Mouse (Mus musculus): ENCODE measurements around the gene Gdpd3. TPM values are rescaled to one million over a fixed set of nuclear protein-coding genes. Genes with fewer than 3 reads are reported as not detected.
A peak's percentile ranks its signal among the peaks of the same experiment; 100 is the strongest.
"Not testable (repeated sequence)": the region's sequence is repeated elsewhere in the genome, so short reads cannot be mapped to it uniquely, and the experiment has no call there.

The Gdpd3 gene
- polyA plus RNA-seq (2012; rRNA removed): 32.7 and 34.4 TPM in 2 replicates

DNA sequence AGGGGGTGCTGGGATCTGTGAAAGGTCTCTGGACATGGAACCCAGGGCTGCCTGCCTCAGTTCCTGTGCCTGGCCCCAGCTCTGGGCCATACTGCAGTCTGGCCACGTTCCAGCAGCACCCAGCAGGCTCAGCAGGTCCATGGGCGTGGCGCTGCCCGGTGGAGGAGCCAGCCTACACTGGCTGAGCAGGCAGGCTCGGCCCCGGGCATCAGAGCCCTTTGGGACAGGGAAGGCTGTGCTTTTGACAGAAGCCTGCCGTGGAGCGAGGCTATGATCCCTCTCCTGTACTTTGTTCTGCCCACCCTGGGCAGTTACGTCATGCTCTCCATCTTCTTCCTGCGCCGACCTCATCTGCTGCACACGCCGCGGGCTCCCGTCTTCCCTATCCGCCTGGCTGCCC lies at the start of gene Gdpd3:
Gene Gdpd3 (plus strand): TSS at position 134 of the 400 bp plus-strand sequence.
- DNase-seq (ENCODE audit: low read depth, low spot score): no peak
- 61% methylated on average over 16 of the region's 16 CpGs for WGBS

DNA sequence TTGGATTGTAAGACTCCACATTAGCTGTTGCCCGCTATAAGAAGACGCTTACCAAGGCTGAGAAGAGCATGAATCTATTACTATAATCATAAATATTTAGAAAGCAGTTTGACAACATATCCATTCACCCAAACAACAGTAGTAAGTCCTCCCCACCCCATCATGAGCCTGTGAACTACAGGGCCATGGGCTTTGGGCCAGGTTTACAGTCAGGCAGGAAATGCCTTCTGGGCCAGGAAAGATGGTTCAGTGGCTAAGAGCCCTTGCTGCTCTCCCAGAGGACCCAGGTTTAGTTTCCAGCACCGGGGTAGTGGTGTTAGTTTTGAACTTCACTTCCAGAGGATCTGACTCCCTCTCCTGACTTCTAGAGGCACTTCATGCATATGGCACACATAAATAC lies 48.6 kb upstream of the Gdpd3 start:
- 70% methylated on average over 3 of the region's 3 CpGs for WGBS
- no peak for DNase-seq (ENCODE audit: low read depth, low spot score)

DNA sequence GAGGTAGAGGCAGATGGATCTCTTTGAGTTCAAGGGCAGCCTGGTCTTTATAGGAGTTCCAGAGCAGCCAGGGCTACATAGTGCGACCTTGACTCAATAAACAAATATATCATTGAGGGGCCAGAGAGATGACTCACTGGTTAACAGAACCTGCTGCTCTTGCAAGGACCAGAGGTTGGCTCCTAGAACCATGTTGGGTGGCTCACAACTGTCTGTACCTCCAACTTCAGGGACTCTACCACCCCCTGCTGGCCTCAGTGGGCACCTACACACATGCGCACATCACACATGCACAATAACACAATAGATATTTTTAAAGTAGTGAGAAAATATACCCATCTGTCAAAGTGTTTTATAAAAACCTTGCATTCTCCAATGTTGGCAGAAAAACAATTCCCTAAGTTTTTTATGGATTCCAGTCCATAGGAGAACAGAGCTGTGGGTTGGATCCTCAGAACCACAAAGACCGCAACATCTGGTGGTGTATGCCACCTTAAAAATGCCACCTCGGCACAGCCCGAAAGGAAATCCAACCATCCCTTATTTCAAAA lies 47.3 kb upstream of the Gdpd3 start:
- WGBS: 90% methylated on average over 5 of the region's 5 CpGs
- no peak for DNase-seq (ENCODE audit: low read depth, low spot score)

DNA sequence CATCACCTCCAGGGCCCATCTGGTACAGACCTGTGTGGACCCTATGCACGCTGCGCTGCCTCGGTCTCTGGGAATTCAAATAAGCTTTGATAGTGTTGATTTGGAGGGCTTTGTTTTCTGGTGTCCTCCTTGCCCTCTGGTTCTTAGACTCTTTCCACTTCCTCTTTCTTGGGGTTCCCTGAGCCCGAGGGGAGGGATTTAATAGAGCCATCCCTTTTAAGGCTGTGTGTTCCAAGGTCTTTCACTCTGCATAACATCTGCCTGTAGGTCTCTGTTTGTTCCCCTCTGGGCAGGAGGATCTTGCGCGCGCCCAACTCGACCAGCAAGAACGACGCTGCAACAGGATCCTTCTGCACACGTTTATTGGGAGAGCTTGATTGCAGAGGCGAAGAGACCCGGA lies 44.5 kb upstream of the Gdpd3 start:
- DNase-seq (ENCODE audit: low read depth, low spot score): no peak
- 86% methylated on average over 13 of the region's 13 CpGs for WGBS

DNA sequence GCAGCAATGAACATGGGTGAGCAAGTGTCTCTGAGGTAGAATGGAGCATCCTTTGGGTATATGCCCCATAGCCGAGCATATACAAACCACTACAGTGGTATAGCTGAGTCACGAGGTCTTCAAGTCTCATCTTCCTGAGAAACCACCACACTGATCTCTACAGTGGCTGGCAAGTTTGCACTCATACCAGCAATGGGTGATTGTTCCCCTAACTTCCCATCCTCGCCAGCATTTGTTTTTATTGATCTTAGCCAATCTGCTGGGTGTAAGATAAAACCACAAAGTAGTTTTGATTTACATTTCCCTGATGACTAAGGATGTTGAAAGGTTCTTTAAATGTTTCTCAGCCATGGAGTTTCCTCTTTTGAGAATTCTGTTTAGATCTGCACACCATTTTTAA lies 41.1 kb upstream of the Gdpd3 start:
- DNase-seq (ENCODE audit: low read depth, low spot score): no peak
- WGBS: 65% methylated on average over 3 of the region's 3 CpGs

DNA sequence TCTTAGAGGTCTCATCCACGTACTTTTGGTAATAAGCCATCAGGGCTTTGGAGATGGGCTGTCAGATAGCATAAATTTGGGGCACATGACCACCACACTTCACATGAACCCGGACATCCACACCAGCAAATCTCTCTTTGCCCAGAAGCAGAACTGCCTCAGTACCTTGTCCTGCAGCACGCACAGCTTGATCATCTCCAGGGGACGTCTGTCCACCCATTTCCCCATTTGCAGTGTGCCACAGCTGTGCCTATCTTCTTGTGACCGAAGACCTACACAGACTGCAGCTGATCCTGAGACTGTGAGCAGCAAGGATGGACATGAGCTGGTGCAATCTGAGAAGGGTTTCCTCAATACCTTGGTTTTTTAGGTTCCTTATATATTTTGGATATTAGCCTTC lies 40.5 kb upstream of the Gdpd3 start:
- DNase-seq (ENCODE audit: low read depth, low spot score): no peak
- WGBS: 69% methylated on average over 5 of the region's 5 CpGs

DNA sequence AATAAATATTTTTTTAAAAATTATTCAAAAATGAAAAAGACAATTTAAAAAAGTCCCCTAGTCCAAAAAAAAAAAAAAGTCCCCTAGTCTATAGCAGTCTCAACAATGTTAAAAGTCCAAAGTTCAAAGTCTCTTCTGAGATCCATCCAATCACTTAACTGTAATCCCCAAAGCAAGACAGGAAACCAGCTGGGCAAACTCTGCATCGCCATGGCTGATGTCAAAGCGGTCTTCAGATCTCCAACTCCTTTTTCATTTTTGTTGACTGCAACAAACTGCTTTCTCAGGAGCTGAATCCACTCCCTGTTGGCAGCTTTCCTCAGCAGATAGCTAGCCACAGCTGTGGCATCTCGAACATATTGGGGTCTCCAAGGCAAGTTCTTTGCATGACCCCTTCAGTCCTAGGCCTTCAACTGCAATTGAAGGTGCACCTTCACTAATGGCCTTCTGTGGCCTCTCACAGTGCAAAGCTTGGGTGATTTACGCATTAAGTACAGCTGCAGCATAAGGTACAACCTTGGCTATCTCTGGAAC lies 35.8 kb upstream of the Gdpd3 start:
- DNase-seq (ENCODE audit: low read depth, low spot score): not testable (repeated sequence)
- 53% methylated on average over 4 of the region's 4 CpGs for WGBS

DNA sequence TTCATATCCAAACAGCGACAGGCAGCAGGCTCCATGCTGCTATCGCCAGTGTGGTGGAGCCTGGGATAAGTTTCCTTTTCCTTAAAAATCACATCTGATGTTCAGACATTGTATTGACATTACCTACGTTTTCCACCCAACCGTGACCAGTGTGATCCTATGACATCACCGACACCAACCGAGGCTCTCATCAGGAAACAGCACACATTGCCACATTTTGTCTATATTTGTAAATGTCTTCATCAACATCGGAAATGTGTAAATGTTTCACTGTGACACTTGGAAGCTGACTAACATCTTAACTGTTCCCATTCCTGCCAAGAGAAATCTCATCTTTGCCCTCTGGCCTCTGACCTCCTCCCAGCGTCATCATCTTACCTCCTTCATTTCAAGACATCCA lies 30.0 kb upstream of the Gdpd3 start:
- WGBS: 71% methylated on average over 8 of the region's 8 CpGs
- no peak for DNase-seq (ENCODE audit: low read depth, low spot score)

DNA sequence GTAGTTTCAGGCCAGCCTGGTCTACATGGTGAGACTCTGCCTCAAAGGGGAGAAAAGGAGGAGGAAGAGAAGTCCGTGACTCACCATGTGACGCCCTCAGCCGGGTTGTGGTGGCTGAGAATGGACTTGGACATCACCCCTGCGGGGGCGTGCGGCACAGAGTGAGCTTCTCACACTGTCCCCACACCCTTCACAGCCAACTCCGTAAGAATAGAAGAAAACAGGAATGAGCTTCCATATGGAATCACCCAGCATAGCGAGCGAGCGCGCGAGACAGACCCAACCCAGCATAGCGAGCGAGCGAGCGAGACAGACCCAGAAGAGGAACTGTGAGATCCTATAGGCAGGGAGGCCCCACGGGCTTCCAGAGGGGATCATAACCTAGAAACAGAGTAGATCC lies 26.6 kb upstream of the Gdpd3 start:
- 83% methylated on average over 17 of the region's 17 CpGs for WGBS
- no peak for DNase-seq (ENCODE audit: low read depth, low spot score)

DNA sequence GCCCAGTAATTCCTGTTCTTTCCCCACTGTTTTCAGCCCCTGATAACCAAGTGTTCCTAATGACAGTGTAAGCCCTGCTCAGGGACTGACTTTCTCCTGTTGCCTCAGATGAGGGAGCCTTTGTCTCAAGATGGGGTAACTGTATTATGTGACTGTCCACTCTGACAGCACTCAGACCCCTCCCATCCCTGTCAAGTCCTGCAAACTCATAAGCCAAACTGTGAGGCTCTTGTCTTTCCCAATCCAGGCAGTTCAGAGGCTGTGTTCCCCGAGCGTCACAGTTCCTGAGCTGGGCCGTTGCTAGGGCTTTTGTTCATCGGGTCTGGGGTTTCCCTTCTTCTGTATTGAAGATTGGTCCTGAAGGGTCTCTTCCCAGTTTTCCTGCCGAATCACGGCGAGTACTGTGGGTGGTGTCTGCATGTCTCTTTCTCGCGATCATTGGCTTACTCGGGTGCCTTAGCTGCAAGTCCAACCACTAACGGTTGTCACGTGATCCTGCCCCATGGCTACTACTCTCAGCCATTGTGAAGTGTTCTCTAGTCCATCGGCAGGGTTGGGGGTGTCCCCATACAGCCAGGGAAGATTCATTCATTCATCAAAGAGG lies 25.9 kb upstream of the Gdpd3 start:
- WGBS: 82% methylated on average over 13 of the region's 13 CpGs
- DNase-seq (ENCODE audit: low read depth, low spot score): no peak

DNA sequence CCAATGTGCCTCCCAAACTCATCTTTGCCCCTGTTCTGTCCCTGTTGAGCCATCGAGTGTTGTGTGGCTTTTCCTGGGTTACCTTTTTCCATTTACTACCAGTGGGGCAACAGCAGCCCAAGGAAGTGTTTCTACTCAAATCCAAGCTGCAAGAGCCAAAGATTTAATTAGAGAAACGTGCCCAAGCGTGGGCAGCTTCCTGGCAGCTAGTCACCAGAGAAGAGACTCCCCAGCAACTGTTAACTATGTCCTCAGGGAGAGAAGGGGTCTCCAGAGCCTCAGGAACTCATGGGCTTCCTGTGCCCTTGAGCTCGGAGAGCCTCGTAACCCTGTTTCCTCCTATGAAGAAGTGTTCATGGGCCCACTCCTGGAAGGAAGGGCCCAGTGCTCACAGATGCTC lies 25.2 kb upstream of the Gdpd3 start:
- WGBS: 73% methylated on average over 5 of the region's 5 CpGs
- no peak for DNase-seq (ENCODE audit: low read depth, low spot score)

DNA sequence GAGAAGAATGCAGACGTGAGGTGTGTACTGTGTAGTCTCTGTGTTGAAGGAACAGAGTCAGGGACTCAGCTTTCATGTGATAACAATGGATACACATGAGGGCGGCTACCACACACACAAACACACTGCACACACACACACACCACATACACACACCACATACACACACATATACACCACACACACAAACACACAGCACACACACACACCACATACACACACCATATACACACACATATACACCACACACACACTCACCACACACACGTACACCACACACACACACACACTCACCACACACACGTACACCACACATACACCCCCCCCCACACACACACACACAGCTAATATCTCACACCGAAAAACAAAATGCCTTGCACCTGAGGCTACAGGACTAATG lies 24.7 kb upstream of the Gdpd3 start:
- DNase-seq (ENCODE audit: low read depth, low spot score): no peak
- WGBS: 87% methylated on average over 5 of the region's 5 CpGs

DNA sequence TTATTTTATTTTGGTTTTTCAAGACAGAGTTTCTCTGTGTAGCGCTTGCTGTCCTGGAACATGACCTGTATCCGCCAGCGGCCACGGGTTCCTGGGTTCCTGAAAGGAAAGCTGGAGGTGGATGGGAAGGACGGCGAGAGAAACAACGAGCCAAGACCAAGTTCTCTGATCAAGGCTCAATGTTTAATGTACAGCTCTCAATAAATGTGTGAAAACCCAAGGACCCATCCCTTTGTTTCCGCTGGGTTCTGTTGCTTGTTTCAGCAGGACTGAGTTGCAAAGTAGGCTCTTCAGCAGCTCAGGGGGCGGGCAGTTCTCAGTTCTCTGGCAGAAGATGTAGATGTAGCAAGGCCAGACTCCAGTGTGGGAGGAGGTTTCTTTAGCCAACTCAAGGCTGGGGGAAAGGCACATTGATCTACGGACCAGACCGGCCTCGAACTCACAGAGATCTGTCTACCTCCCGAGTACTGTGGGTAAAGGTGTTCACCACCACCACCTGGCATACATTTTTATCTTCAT lies 24.1 kb upstream of the Gdpd3 start:
- 90% methylated on average over 13 of the region's 13 CpGs for WGBS
- DNase-seq (ENCODE audit: low read depth, low spot score): no peak

DNA sequence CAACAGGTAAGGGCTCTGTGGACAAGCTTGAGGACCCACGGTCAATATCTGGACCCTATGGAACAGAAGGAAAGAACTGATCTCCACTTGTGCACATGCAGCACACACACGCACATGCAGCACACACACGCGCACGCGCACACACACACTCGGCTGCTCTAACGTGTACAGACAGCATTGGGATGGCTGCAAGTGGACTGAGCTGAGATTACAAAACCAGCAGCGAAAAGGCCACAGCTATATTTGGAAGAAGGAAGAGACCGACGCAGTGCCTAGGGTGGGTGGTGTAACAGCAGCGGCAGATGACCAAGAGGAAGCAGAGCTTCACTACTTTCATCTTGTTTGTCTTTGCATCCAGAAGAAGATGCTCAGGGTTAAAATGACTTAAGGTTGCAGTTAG lies 20.1 kb upstream of the Gdpd3 start:
- WGBS: 51% methylated on average over 12 of the region's 12 CpGs
- DNase-seq (ENCODE audit: low read depth, low spot score): no peak

DNA sequence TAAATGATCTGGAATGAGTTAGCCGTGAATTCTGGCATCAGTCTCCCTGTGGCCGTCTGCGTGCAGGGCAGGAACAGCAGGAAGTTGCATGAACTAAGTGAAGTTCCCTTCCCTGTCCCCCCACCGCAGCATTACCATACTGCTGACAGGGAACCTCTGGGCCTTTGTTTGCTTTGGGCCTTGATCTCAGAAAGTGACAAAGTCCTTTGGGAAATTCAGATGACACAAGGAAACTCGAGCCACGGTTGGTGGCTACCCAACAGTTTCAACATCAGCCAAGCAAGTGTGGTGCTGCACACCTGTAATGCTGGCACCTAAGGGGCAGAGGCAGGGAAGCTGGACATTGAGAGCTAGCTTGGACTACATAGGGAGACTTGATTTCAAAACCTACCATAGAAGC lies 19.3 kb upstream of the Gdpd3 start:
- 13% methylated on average over 6 of the region's 6 CpGs for WGBS
- DNase-seq (ENCODE audit: low read depth, low spot score): peak; percentile 60

DNA sequence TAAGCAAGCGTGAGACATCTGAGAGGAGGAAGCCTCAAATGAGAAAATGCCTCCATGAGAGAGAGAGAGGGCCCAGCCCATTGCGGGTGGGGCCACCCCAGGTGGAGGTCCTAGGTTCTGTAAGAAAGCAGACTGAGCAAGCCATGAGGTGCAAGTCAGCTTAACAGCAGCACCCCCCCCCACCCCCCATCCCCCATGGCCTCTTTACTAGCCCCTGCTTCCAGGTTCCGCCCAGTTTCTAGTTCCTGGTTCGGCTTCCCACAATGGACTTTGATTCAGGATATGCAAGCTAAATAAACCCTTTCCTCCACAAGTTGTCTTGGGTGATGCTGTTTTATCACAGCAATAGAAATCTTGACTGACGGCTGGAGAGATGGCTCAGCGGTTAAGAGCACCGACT lies 17.3 kb upstream of the Gdpd3 start:
- WGBS: 21% methylated on average over 7 of the region's 7 CpGs
- peak; percentile 76 for DNase-seq (ENCODE audit: low read depth, low spot score)

DNA sequence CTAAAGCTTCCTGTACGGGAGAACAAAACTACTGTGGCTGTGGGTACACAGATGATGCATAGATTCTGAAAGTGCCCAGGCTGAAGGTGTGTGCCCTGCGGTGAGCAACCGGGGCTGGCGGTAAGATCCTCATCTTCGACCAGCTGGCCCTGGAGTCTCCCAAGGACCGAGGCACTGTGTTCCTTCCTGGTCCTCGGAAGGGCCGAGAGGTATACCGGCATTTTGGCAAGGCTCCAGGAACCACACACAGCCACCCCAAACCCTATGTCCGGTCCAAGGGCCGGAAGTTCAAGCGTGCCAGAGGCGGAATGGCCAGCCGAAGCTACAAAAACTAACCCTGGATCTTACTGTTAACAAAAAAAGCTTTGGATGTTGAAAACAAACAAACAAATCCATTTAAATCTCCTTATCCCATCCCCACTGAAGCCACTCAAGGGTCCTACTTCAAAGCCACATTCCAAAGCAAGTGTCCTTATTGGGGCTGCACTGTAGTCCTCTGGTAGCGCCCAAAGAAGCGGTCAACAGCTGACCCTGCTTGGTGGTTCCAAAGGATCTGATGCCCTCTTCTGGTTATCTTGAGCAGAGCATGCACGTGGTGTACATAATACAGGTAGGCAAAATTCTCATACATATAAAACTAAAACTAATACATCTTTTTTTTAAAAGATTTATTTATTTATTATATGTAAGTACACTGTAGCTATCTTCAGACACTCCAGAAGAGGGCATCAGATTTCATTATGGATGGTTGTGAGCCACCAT lies 16.4 kb upstream of the Gdpd3 start:
- DNase-seq (ENCODE audit: low read depth, low spot score): no peak
- 77% methylated on average over 17 of the region's 17 CpGs for WGBS

DNA sequence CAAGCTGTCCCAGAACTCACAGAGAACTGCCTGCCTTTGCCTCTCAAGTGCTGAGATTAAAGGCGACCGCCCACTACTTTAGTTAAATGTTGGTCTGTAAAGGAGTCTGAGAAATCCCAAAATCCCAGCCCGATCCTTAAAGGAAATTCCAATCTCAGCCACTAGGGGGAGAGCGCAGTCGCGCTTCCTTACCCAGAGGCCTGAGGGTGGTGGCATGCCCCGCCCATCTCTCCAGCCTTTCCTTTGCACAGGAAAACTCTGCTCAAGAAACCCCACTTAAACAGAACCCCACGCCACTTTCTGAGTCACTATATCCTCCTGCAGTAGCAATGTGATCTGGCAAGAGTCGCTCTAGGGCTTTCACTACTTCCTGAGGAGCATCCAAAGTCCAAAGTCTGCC lies 11.3 kb upstream of the Gdpd3 start:
- WGBS: 1% methylated on average over 9 of the region's 9 CpGs
- DNase-seq (ENCODE audit: low read depth, low spot score): no peak

DNA sequence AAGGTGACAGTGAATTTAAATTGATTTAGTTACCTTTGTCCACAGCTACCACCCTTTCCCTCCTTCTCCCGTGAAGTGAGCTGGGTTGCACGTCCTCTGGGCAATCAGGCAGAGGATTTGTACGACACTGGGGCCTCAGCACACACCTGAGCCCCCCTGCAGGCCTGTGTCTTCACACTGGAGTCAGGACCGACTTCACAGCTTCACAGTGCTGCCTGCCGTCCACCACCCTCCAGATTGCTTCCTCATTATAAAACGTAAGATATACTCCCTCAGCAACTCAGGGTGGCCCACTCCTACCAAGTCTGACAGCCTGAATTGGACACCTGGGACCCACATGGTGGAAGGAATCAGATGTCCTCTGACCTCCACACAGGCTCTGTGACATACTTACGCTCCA lies 7.6 kb upstream of the Gdpd3 start:
- 79% methylated on average over 7 of the region's 7 CpGs for WGBS
- DNase-seq (ENCODE audit: low read depth, low spot score): no peak

DNA sequence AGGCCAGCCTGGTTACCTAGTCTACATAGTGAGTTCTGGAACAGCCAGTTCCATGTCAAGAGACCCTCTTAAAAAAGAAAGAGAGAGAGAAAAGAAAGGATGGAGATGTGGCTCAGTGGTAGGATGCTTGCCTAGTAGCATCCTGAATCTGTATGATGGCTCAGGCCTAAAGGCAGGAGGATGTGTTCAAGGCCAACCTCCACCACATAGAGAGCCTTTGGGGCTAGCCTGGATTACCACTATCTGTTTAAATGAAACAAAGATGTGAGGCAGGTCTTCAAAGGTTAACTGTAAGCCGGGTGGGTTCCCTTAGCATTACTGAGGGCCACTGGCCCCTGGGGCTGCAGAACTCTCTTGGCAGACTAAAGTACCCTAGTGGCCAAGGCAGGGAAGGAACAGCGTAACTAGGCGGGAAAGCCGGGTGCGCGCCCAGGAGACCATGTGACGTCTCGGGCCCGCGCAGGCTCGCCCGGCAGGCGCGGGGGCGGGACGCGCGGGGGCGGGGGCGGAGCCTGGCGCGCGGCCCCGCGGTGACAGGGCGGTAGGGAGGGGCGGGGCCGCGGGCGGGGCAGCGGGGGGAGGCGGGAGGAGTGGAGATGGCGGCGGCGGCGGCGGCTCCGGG lies 7.0 kb upstream of the Gdpd3 start, which contains the start of gene Mapk3:
Gene Mapk3 (plus strand): TSS at position 552 of the 622 bp plus-strand sequence.
- no peak for DNase-seq (ENCODE audit: low read depth, low spot score)
- WGBS: 1% methylated on average over 33 of the region's 38 CpGs
